Mouse (Mus musculus) limb, embryonic 12.5 days (tissue): ENCODE data around the gene Ei24. TPM values are rescaled to one million over a fixed set of nuclear protein-coding genes. Genes with fewer than 3 reads are reported as not detected.

Source experiments
- ATAC-seq: fragments of 200-750 bp; cut with Nextera tagmentation; 2 replicates; pipeline ENCODE4 v1.8.0; 2017; ENCODE audit warnings: low read depth, moderate TSS enrichment; ENCODE audit not compliant: insufficient number of reproducible peaks, insufficient read depth, low FRiP score, low TSS enrichment
- H3K27ac ChIP-seq: fragments of 300-500 bp; sonication (generic); 2 replicates; pipeline ENCODE4 v1.5.1; 2016; ENCODE audit warnings: mild to moderate bottlenecking, moderate library complexity
- H3K27me3 ChIP-seq: fragments of 300-500 bp; sonication (generic); 2 replicates; pipeline ENCODE4 v1.6.1; 2016; ENCODE audit warnings: mild to moderate bottlenecking, moderate library complexity
- H3K36me3 ChIP-seq: fragments of 300-500 bp; sonication (generic); 2 replicates; pipeline ENCODE4 v1.6.1; 2016; ENCODE audit warnings: mild to moderate bottlenecking, moderate library complexity
- H3K4me1 ChIP-seq: fragments of 300-500 bp; sonication (generic); replicated peaks from 2 replicates; pipeline ENCODE4 v1.6.1; 2016
- H3K4me2 ChIP-seq: fragments of 300-500 bp; sonication (generic); 2 replicates; pipeline ENCODE4 v1.6.1; 2016; ENCODE audit warnings: mild to moderate bottlenecking, moderate library complexity
- H3K4me3 ChIP-seq: fragments of 300-500 bp; sonication (generic); replicated peaks from 2 replicates; pipeline ENCODE4 v1.5.1; 2016; ENCODE audit warnings: mild to moderate bottlenecking
- H3K9ac ChIP-seq: fragments of 300-500 bp; sonication (generic); replicated peaks from 2 replicates; pipeline ENCODE4 v1.6.1; 2016; ENCODE audit warnings: mild to moderate bottlenecking, moderate library complexity
- H3K9me3 ChIP-seq: fragments of 300-500 bp; sonication (generic); 2 replicates; pipeline ENCODE4 v1.6.1; 2016; ENCODE audit warnings: mild to moderate bottlenecking, moderate library complexity
- WGBS: fragments of 180-500 bp; shearing (Covaris S2); methylation state at CpG from one replicate; pipeline ENCODE4 v1.1.7; 2016; 5-methylcytosine and 5-hydroxymethylcytosine counted together
- polyA plus RNA-seq: library from polyadenylated mRNA; unstranded; fragments of >200 nt; fragmentation: Nextera tagmentation; extraction: Ambion mirVana; gene quantifications from 2 replicates; pipeline ENCODE4 v1.2.1, GENCODE M21; 2016

The Ei24 gene
- polyA plus RNA-seq, 1 experiment from 2014 or later, result 106 TPM

DNA sequence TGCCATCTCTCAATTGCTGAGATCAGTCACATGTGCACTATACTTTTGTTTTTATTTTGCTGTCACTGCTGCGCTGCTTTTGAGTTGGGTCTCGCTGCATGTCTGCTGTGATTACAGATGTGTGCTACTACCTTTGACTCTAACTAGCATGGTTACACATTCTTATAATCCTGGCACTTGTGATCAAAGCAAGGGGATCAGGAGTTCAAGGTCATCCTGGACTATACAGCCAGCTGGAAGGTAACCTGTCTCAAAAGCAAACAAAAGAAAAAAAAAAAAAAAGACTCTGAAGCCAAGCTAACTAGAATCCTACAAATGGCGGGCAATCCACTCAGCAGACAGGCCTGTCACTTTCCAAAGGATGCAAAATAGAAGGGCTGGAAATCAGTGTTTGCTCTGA lies 5.0 kb downstream of the Ei24 start:
- no peak overlapping the region for H3K27ac ChIP-seq
- no peak for ATAC-seq
- H3K36me3 ChIP-seq, result peaks cover 55% of the 10 kb centered on the region
- 95% methylated on average over 3 of the region's 3 CpGs for WGBS
- peaks cover 11% of the 10 kb centered on the region for H3K4me1 ChIP-seq
- H3K4me2 ChIP-seq, result no peak overlapping the region
- no peak overlapping the region for H3K4me3 ChIP-seq
- H3K9ac ChIP-seq, result no peak overlapping the region
- H3K9me3 ChIP-seq, result no peaks in the 10 kb centered on the region
- no peaks in the 10 kb centered on the region for H3K27me3 ChIP-seq

DNA sequence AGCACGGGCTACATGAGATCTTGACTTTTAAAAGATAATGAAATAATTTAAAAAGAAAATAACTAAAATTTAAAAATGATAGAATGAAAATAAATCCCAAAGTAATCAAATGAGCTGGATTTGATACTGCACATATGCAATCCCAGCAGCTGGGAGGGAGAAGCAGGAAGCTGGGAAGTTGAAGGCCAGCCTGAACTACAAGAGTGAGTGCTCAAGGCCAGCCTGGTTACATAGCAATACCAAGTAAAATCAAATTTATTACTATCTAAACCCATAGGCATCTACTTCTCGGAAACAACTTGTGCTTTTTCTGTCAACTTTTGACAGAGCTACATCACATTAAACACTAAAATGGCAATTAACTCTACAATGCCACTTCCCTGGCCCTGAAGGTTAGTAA lies 13.3 kb downstream of the Ei24 start:
- no peak for ATAC-seq
- no peak overlapping the region for H3K4me2 ChIP-seq
- H3K27ac ChIP-seq, result no peak overlapping the region
- no peaks in the 10 kb centered on the region for H3K27me3 ChIP-seq
- H3K36me3 ChIP-seq, result peaks cover 94% of the 10 kb centered on the region
- H3K4me3 ChIP-seq, result no peak overlapping the region
- no peaks in the 10 kb centered on the region for H3K4me1 ChIP-seq
- no peak overlapping the region for H3K9ac ChIP-seq
- no peaks in the 10 kb centered on the region for H3K9me3 ChIP-seq
- 88% methylated on average over 2 of the region's 2 CpGs for WGBS

DNA sequence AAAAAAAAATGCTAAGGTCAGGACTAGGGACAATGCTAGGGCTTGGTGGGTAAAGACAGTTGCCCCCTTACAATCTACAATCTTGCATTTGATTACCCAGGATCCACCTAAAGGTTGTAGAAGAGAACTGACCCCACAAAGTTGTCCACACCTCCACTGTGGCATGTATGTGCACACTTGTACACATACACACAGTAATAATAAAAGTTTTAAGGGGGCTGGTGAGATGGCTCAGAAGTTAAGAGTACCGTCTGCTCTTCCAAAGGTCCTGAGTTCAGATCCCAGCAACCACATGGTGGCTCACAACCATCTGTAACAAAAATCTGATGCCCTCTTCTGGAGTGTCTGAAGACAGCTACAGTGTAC lies 28.2 kb downstream of the Ei24 start:
- WGBS, result 88% methylated on average over 1 of the region's 1 CpGs
- Histone ChIP-seq H3K36me3 (peaks cover 11% of the 10 kb centered on the region; the same call in 1 of the 2 replicates), H3K27me3 (no peaks in the 10 kb centered on the region), H3K9me3 (no peaks in the 10 kb centered on the region), H3K9ac (no peak overlapping the region), H3K4me1 (peaks cover 13% of the 10 kb centered on the region; the same call in 1 of the 2 replicates), H3K4me3 (no peak overlapping the region), H3K4me2 (peak overlapping the region; percentile 69), H3K27ac (no peak overlapping the region)
- no peak for ATAC-seq

DNA sequence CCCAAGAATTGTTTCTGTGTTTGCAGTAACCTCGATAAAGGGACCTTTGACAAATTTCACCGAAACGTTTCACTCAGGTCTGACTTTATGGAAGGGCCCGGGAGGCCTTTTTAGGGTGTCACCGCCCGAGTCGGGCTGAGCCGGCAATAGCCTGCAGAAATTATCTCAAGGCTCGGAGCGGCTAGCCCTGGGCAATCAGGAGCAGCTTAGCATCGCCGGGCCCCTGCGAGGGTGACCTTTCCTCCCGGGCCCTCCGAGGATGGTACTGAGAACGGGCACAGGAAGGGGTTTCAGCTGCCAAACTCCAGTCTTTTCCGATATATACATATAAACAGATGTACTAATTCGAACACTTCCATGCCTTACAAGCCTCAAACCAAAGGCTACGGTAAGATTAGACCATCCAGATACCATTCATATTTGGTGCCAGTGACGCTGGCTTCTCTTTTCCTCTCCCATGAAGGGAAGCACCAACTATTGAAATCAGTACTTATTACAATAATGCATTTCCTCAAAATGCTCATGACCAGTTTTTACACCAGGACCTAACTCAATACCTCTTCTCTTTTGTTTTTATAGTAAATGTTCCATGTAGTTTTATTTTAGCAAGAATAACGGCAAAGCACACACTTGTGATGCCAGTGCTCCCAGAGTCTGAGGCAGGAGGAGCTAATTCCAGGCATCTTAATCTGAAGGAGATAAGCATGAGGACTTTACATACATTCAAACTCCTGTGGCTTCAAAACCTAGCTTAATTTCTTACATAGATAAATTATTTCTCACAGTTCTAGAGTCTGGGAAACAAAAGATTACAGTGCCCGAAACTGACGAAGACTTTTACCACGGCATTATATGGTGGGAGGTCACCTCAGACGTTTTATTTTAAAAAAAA lies 28.8 kb downstream of the Ei24 start:
- Histone ChIP-seq H3K9ac (peak overlapping the region; percentile 81), H3K27me3 (no peaks in the 10 kb centered on the region), H3K9me3 (no peaks in the 10 kb centered on the region), H3K4me3 (peak overlapping the region; percentile 93), H3K36me3 (peaks cover 16% of the 10 kb centered on the region), H3K27ac (peak overlapping the region; percentile 92), H3K4me1 (peaks cover 13% of the 10 kb centered on the region; the same call in 1 of the 2 replicates), H3K4me2 (peak overlapping the region; percentile 69)
- 14% methylated on average over 25 of the region's 25 CpGs for WGBS
- ATAC-seq, result peak; percentile 12; the same call in 1 of the 2 replicates

DNA sequence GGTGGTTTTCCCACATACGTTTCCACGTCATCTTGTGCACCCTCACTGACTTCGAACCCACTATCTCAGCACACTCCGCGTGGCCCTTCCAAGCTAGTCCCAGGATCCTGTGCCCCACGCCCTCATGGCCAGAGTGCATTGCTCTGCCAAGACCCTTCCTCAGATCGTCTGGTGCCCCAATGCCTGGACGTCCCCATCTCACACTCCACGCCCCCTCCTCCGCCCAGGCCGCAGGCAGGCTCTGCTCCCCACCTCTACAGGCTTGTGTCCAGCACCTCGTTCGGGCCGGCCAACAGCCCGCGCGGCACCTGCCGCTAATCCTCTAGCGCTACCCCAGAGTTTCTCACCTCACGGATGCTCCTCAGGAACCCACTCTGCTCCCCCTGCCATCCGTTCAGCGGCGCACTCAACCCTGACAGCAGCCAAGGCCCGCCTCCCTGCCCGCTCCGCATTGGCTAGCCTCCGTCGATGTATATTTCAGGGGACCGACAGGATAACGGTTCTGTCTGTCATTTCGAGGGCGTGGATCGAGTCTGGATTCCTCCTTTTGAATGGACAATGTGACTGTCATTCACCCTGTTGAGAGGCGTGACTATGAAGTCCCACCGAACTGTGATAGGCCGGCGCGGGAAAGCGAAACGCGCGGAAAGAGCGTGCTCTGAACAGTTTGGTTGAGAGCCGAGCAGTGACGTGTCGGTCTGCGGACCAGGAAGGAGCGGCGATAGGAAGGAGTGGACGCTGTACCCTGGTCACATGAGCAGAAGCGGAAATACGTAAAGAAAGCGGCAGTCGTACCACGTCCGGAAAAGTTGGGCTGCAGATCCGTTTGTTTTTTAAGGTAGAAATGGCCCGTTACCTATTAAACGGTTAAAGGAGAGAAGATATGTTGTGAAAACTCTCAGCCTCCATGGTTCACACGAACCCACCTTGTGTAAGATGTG lies 29.7 kb downstream of the Ei24 start, which contains the start of gene Stt3a:
Gene Stt3a, minus strand, starts transcription at position 477 of the 941 bp plus-strand sequence.
- H3K36me3 ChIP-seq, result peaks cover 25% of the 10 kb centered on the region
- under 1% methylated on average over 60 of the region's 60 CpGs for WGBS
- H3K27me3 ChIP-seq, result no peaks in the 10 kb centered on the region
- H3K9me3 ChIP-seq, result no peaks in the 10 kb centered on the region
- peak within 1 kb of the TSS; percentile 84 for H3K4me2 ChIP-seq
- peaks cover 13% of the 10 kb centered on the region; the same call in 1 of the 2 replicates for H3K4me1 ChIP-seq
- peak within 1 kb of the TSS; percentile 92 for H3K27ac ChIP-seq
- peak; percentile 100 for ATAC-seq
- peak within 1 kb of the TSS; percentile 85 for H3K9ac ChIP-seq
- peak within 1 kb of the TSS; percentile 93 for H3K4me3 ChIP-seq

DNA sequence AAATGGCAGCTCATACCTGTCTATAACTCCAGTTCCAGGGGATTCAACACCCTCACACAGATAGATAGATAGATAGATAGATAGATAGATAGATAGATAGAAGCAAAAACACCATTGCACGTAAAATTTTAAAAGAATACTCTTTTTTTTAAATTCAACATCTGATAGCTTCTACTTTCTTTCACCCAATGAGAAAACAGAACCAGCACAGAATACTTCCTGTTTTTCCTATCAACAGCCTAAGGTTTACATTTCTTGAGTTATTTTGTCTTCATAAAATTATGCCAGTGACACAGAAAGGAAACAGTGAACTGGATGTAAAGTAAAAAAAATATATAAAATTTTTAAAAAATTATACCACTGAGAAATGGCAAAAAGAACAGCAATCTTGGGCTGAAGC lies 32.8 kb downstream of the Ei24 start:
- H3K4me3 ChIP-seq, result no peak overlapping the region
- ATAC-seq, result no peak
- H3K4me2 ChIP-seq, result no peak overlapping the region
- WGBS, result 88% methylated on average over 1 of the region's 1 CpGs
- H3K27ac ChIP-seq, result no peak overlapping the region
- H3K27me3 ChIP-seq, result no peaks in the 10 kb centered on the region
- peaks cover 44% of the 10 kb centered on the region for H3K36me3 ChIP-seq
- H3K4me1 ChIP-seq, result peaks cover 13% of the 10 kb centered on the region; the same call in 1 of the 2 replicates
- no peaks in the 10 kb centered on the region for H3K9me3 ChIP-seq
- no peak overlapping the region for H3K9ac ChIP-seq

Other genes starting within 250 kb of the Ei24 start
- not detected in 2 replicates for gene Gm17689, start 214.8 kb downstream of the Ei24 start, polyA plus RNA-seq
- not detected in 2 replicates for gene A630095E13Rik, start 154.0 kb downstream of the Ei24 start, polyA plus RNA-seq
- gene Acrv1, start 104.2 kb downstream of the Ei24 start, polyA plus RNA-seq, result not detected in 2 replicates
- 50.5 and 55.8 TPM in 2 replicates for gene Chek1, start 70.3 kb downstream of the Ei24 start, polyA plus RNA-seq
- gene Stt3a, start 29.7 kb downstream of the Ei24 start, polyA plus RNA-seq, result 243 and 250 TPM in 2 replicates
- 20.9 and 23.7 TPM in 2 replicates for gene Fez1, start 24.5 kb upstream of the Ei24 start, polyA plus RNA-seq